Mouse (Mus musculus): Measurements from ENCODE around the gene Wdr37.
"Not testable (repeated sequence)": the region's sequence is repeated elsewhere in the genome, so short reads cannot be mapped to it uniquely, and the experiment has no call there.

Gene Wdr37

GRCm38 (mm10) chr13:8871314-8871962 is at the start of gene Wdr37:
Gene Wdr37 (minus strand): TSS chr13:8871909.
- CTCF ChIA-PET: interaction anchor here (1.3 kb wide), 1 partner anchor 8 kb away, joined by 3 read pairs; no protein-coding TSS in a partner anchor

GRCm38 (mm10) chr13:8913890-8914289 is 42.2 kb upstream of the Wdr37 start:
- CTCF ChIA-PET: not testable (repeated sequence)

DNA sequence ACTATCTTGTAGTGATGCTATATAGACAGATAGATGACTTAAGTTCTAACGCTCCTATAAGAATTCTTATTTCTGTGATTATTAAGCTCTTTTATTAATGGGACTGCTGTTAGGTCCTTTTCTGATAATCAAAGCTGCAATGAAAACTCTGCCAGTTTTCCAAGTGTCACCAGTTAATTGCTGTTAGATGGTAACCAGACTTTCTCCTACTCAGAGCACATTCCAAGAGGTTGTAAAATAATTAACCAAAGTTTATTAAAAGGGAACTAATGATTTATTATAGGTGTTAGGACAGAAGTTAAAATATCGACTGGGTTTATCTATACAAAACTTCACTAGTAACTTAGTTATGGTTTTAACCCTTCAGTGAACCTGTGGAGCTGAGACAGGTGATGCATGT is 34.3 kb upstream of the Wdr37 start:
- CTCF ChIA-PET: not testable (repeated sequence)

DNA sequence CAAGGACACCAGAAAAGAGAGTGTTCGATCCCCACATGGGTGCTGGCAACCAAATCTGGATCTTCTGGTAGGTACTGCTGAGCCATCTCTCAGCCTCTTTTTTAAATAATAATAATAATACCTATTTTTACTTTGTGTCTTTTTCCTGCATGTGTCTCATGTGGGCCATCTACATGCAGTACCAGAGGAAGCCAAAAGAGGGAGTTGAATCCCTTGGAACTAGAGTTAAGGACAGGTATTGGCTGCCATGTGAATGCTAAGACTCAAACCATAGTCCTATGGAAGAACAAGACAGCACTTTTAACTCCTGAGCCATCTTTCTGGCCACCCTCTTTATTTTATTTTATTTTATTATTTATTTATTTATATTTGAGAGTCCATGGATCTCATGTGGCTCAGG is 16.9 kb upstream of the Wdr37 start:
- CTCF ChIA-PET: no interaction called here

DNA sequence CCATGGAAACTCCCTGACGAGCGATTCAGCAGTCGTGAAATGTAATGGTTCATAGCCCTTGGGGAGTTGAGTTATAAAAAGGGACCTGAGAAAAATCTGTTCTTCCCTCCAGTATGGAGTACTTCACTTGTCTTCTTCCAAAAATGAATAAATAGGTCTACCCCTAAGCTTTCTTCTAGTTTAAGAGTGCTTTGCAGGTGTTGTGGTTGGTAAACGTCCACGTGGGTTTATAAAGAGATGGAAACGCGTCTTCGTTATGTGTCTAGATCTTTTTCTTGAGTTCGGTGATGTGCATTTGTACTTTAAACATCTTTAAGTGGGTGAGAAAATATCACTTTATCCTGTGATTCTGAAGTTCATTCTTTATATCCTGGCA is 14.5 kb upstream of the Wdr37 start:
- CTCF ChIA-PET: no interaction called here

DNA sequence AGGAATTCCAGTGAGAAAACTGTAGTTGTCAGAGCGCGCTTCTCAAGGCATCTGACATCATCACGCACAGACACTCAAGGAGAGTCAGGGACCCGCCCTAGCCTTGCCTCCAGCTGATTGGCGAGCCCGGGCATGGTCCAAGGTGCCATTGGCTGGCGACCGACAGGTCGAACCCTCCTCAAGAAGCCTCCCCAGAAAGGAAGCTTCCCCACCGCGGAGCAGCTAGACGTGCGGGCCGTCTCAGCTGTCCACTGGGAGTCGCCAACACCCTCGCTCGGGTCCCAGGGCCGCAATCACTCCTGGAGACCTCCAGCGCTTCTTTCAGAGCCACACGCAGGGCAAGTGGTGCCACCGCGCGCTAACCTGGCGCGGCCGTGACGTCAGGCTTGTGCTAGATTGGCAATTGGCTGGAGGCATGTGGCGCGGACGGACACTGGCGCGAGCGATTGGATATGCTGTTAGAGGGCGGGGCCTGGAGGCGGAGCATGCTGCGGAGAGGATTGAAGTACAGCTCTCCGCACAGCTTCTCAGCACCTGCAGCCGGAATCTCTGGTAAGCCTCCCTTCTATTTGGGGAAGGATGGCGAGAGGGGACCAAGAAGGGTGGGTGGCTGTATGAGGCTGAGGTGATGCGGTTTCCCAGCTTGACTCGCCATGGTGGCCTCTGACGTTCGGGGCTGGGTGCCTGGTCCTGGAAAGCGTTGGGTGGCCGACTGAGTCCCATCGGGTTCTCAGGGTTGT is 13.9 kb upstream of the Wdr37 start, which contains the start of gene Idi1:
Gene Idi1 (plus strand): TSS at position 57 of the 740 bp plus-strand sequence.
- CTCF ChIA-PET: interaction anchor here (0.6 kb wide), 1 partner anchor 814 kb away, joined by 8 read pairs; no protein-coding TSS in a partner anchor

DNA sequence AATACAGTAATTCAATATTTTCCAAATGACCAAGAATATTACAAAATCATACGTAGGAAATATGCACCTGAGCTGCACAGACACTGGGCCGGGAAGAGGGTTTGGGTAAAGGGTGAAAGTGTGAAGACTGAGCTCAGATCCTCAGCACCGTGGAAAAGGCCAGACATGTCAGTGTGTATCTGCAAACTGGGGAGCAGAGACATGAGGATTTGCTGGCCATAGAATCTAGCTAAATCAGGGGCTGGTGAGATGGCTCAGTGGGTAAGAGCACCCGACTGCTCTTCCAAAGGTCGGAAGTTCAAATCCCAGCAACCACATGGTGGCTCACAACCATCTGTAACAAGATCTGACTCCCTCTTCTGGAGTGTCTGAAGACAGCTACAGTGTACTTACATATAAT is 12.2 kb upstream of the Wdr37 start:
- CTCF ChIA-PET: not testable (repeated sequence)

DNA sequence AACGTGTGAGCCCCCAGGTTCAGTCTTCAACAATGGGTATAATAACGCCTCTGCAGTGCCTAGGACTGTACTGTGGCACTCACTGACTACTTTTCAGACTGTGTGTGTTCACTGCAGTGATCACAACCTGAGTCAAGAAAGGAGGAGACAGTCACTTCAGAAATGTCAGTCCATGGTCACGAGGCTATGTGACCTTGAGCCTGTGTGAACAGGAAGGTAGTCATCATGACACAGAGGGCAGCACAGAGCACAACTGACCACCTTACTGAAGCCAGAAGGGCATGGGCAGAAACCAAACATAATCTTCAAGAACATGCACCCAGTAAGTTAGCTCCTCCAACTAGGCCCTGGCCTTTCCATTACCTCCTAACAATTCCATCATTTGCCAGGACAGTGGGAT is 9.9 kb upstream of the Wdr37 start:
- CTCF ChIA-PET: no interaction called here

GRCm38 (mm10) chr13:8873776-8874175 is 2.1 kb upstream of the Wdr37 start:
- CTCF ChIA-PET: no interaction called here

DNA sequence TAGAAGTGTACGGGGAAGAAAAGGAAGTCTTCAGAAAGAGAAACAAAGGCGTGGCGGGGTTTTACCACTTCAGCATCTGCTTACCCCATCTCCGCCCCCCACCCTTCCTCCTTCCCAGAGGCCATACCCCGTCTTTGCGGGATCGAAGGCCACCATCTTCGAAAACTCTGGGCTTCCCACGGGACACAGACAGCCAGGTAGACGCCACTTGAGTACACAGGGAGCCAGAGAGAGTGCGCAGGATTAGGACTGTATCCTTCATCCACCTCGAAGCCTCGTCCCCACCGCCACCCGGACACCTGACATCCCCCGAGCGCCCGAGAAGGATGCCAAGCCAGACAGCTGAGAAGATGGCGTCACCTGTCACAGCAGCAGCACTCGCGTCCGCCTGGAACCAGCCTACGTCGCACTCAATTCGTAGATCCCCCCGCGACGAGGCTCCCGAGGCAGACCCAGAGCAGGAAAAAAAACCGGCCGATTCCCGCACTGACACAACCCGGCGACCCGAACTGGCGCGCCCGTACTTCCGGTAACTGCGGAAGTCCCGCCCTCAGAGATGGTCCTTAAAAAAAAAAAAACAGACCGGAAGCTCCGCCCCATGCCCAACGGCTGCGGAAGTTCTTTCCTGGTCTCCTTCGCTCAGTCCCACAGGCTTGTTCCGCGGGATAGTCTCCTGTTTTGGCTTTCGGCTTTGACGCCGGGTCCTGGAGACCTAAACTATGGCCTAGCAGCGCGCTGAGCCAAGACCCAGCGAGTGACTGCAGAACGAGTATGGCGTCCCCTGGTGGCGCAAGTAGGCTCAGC is 997 bp downstream of the Wdr37 start:
- CTCF ChIA-PET: interaction anchor here (1.3 kb wide), 1 partner anchor 8 kb away, joined by 3 read pairs; no protein-coding TSS in a partner anchor

- CTCF ChIA-PET: no interaction called here
These were observed 1.6 kb downstream of the Wdr37 start for GRCm38 (mm10) chr13:8870160-8870509.

GRCm38 (mm10) chr13:8869578-8870157 is 2.0 kb downstream of the Wdr37 start:
- CTCF ChIA-PET: no interaction called here

DNA sequence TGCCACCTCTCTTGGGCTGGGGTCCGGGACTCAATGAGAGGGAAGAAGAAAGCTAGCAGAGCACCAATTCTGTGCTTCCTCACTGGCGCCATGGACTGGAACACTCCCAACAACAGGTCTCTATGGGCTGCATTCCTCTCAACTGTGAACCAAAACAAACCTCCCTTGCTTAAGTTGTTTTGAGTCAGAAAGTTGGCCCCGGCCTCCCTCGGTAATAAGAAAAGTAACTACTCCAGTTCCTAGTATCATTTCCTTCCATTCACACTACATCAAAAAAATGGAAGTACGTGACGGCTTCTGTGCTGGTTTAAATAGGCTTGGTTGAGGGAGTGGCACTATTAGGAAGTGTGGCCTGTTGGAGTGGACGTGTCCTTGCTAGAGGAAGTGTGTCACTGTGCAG is 5.1 kb downstream of the Wdr37 start:
- CTCF ChIA-PET: no interaction called here

- CTCF ChIA-PET: interaction anchor here (0.6 kb wide), 1 partner anchor 32 kb away, joined by 18 read pairs; no protein-coding TSS in a partner anchor
These were observed 6.7 kb downstream of the Wdr37 start for GRCm38 (mm10) chr13:8864990-8865389.

GRCm38 (mm10) chr13:8860861-8861260 is 10.8 kb downstream of the Wdr37 start:
- CTCF ChIA-PET: no interaction called here

- CTCF ChIA-PET: no interaction called here
These were observed 13.3 kb downstream of the Wdr37 start for GRCm38 (mm10) chr13:8858453-8858852.

GRCm38 (mm10) chr13:8854769-8855168 is 16.9 kb downstream of the Wdr37 start:
- CTCF ChIA-PET: no interaction called here

DNA sequence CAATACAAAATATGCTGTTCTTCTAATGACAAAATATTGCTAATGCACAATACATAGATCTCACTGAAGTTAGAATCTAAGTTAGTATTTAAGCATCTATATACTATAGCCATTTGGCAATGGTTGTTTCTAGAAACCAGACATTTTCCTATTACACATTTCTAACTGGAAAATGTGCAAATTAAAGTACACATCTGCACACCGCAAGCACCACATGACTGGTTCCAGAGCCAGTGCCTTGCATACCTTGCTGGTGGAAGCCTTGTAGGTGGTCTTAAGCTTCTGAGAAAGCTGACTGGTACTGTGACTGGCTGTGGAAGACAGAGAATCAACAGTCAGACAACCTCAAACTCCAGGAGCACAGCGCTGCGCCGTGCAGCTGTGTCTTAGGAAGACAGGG is 18.3 kb downstream of the Wdr37 start:
- CTCF ChIA-PET: no interaction called here

- CTCF ChIA-PET: interaction anchor here (0.5 kb wide), 1 partner anchor 193 kb away, joined by 11 read pairs; no protein-coding TSS in a partner anchor
These were observed 22.4 kb downstream of the Wdr37 start for GRCm38 (mm10) chr13:8849311-8849710.

GRCm38 (mm10) chr13:8847702-8848101 is 24.0 kb downstream of the Wdr37 start:
- CTCF ChIA-PET: no interaction called here

- CTCF ChIA-PET: no interaction called here
These were observed 29.4 kb downstream of the Wdr37 start for GRCm38 (mm10) chr13:8842273-8842672.

- CTCF ChIA-PET: not testable (repeated sequence)
These were observed 29.9 kb downstream of the Wdr37 start for GRCm38 (mm10) chr13:8841846-8842245.

Data from spleen, embryonic (tissue).